Mouse (Mus musculus): Measurements from ENCODE around the gene Stk32b.
A peak's percentile ranks its signal among the peaks of the same experiment; 100 is the strongest.

The Stk32b gene

GRCm38 (mm10) chr5:37716505-37717372 lies at the start of gene Stk32b:
Gene Stk32b (minus strand): TSS chr5:37717171.
- peak; percentile 42 to 58 for DNase-seq

- no peak for DNase-seq
Observed at GRCm38 (mm10) chr5:37765851-37766250, 48.9 kb upstream of the Stk32b start.

GRCm38 (mm10) chr5:37762046-37762445 lies 45.1 kb upstream of the Stk32b start:
- no peak for DNase-seq

- DNase-seq, result no peak
Observed at GRCm38 (mm10) chr5:37753366-37753765, 36.4 kb upstream of the Stk32b start.

- DNase-seq, result peak; percentile 41 to 72
Observed at GRCm38 (mm10) chr5:37752027-37752967, 35.3 kb upstream of the Stk32b start.

GRCm38 (mm10) chr5:37743889-37744707 lies 27.1 kb upstream of the Stk32b start:
- DNase-seq, result peak; percentile 6 to 39

- no peak for DNase-seq
Observed at GRCm38 (mm10) chr5:37736213-37736612, 19.2 kb upstream of the Stk32b start.

- no peak for DNase-seq
Observed at GRCm38 (mm10) chr5:37735224-37735623, 18.3 kb upstream of the Stk32b start, which contains the start of gene Cytl1. Gene Cytl1 (plus strand): TSS chr5:37735519.

- no peak for DNase-seq
Observed at GRCm38 (mm10) chr5:37730781-37731180, 13.8 kb upstream of the Stk32b start.

- DNase-seq, result no peak
Observed at GRCm38 (mm10) chr5:37725220-37725886, 8.4 kb upstream of the Stk32b start.

GRCm38 (mm10) chr5:37720670-37721069 lies 3.7 kb upstream of the Stk32b start:
- DNase-seq, result no peak

GRCm38 (mm10) chr5:37717384-37717963 lies 503 bp upstream of the Stk32b start:
- peak; percentile 41 to 42 for DNase-seq

GRCm38 (mm10) chr5:37709257-37709904 lies 7.6 kb downstream of the Stk32b start:
- DNase-seq, result no peak

GRCm38 (mm10) chr5:37708124-37708523 lies 8.8 kb downstream of the Stk32b start:
- DNase-seq, result no peak

GRCm38 (mm10) chr5:37704962-37705361 lies 12.0 kb downstream of the Stk32b start:
- DNase-seq, result no peak

- DNase-seq, result peak in 1 of 2 experiments; percentile 24
Observed at GRCm38 (mm10) chr5:37699757-37700156, 17.2 kb downstream of the Stk32b start.

GRCm38 (mm10) chr5:37697286-37697685 lies 19.7 kb downstream of the Stk32b start:
- DNase-seq, result no peak

- no peak for DNase-seq
Observed at GRCm38 (mm10) chr5:37695773-37696172, 21.2 kb downstream of the Stk32b start.

GRCm38 (mm10) chr5:37692759-37693158 lies 24.2 kb downstream of the Stk32b start:
- no peak for DNase-seq

GRCm38 (mm10) chr5:37670781-37671180 lies 46.2 kb downstream of the Stk32b start:
- DNase-seq, result no peak

- no peak for DNase-seq
Observed at GRCm38 (mm10) chr5:37664962-37665361, 52.0 kb downstream of the Stk32b start.
